Mouse (Mus musculus) MEL (cell line): ENCODE results near the gene Cd24a. TPM values are rescaled to one million over a fixed set of nuclear protein-coding genes. Genes with fewer than 3 reads are reported as not detected.

Source experiments
- DNase-seq: peaks from one replicate; pipeline ENCODE4 v3.0.0; 2011; ENCODE audit warnings: low read depth, low spot score
- H3K27ac ChIP-seq: 2 replicates; pipeline ENCODE4 v1.5.1; 2012; ENCODE audit warnings: low read depth, mild to moderate bottlenecking, control low read depth, low read length, moderate library complexity; ENCODE audit not compliant: control insufficient read depth
- H3K27me3 ChIP-seq, 2 experiments: fragments of 150-350 bp in 1 of 2; sonication (generic) in 1 of 2; 2 replicates each; pipeline ENCODE4 v1.6.1; 2012; ENCODE audit warnings: low read length in 2 of 2, mild to moderate bottlenecking in 2 of 2, improper control_type of control experiment in 1 of 2, moderate library complexity in 1 of 2; ENCODE audit not compliant: insufficient read depth in 2 of 2, control insufficient read depth in 1 of 2
- H3K36me3 ChIP-seq, 2 experiments: 2 replicates each; pipeline ENCODE4 v1.6.1; 2012 to 2014; ENCODE audit warnings: low read length in 2 of 2, improper control_type of control experiment in 1 of 2, inconsistent platforms in 1 of 2, mild to moderate bottlenecking in 1 of 2; ENCODE audit not compliant: insufficient read depth in 2 of 2, control insufficient read depth in 1 of 2
- H3K4me1 ChIP-seq, 2 experiments: fragments of 150-350 bp in 1 of 2; sonication (generic) in 1 of 2; 2 replicates each; pipeline ENCODE4 v1.6.1; 2012; ENCODE audit warnings: low read length in 2 of 2, improper control_type of control experiment in 1 of 2, mild to moderate bottlenecking in 1 of 2; ENCODE audit not compliant: insufficient read depth in 2 of 2, control insufficient read depth in 1 of 2
- H3K4me3 ChIP-seq, 2 experiments: fragments of 150-350 bp in 1 of 2; sonication (generic) in 1 of 2; 2 replicates each; pipeline ENCODE4 v1.5.1; 2012; ENCODE audit warnings: low read depth in 2 of 2, low read length in 2 of 2, mild to moderate bottlenecking in 2 of 2, moderate library complexity in 2 of 2, control low read depth in 1 of 2, improper control_type of control experiment in 1 of 2; ENCODE audit not compliant: control insufficient read depth in 1 of 2, insufficient read depth in 1 of 2
- H3K79me2 ChIP-seq: 2 replicates; pipeline ENCODE4 v1.6.1; 2012; ENCODE audit warnings: mild to moderate bottlenecking, low read length, moderate library complexity; ENCODE audit not compliant: control insufficient read depth, poor library complexity, insufficient read depth
- H3K9ac ChIP-seq: 2 replicates; pipeline ENCODE4 v1.6.1; 2012; ENCODE audit warnings: low read depth, mild to moderate bottlenecking, control low read depth, low read length, moderate library complexity; ENCODE audit not compliant: control insufficient read depth, poor library complexity, severe bottlenecking
- H3K9me3 ChIP-seq: fragments of 150-350 bp; sonication (generic); replicated peaks from 2 replicates; pipeline ENCODE4 v1.6.1; 2012; ENCODE audit warnings: mild to moderate bottlenecking, low read length, improper control_type of control experiment, moderate library complexity; ENCODE audit not compliant: insufficient read depth
- BHLHE40 ChIP-seq: IDR thresholded peaks from 2 replicates; pipeline ENCODE4 v1.6.1; 2012; ENCODE audit warnings: low read depth, mild to moderate bottlenecking, inconsistent platforms, low read length, improper control_type of control experiment, borderline replicate concordance
- CHD1 ChIP-seq: IDR thresholded peaks from 2 replicates; pipeline ENCODE4 v1.6.1; 2012; ENCODE audit warnings: low read depth, mild to moderate bottlenecking, inconsistent platforms, low read length, improper control_type of control experiment
- ELF1 ChIP-seq: IDR thresholded peaks from 2 replicates; pipeline ENCODE4 v1.6.1; 2014; ENCODE audit warnings: low read depth, mild to moderate bottlenecking, inconsistent platforms, low read length, improper control_type of control experiment, moderate library complexity
- EP300 ChIP-seq, 2 experiments: IDR thresholded peaks; 2 replicates each; pipeline ENCODE4 v1.6.1; 2011; ENCODE audit warnings: improper control_type of control experiment in 2 of 2, low read length in 2 of 2, low read depth in 1 of 2, mild to moderate bottlenecking in 1 of 2
- JUND ChIP-seq: IDR thresholded peaks from 2 replicates; pipeline ENCODE4 v1.6.1; 2011; ENCODE audit warnings: low read depth, mild to moderate bottlenecking, improper control_type of control experiment, low read length
- KAT2A ChIP-seq: conservative IDR thresholded peaks from 2 replicates; pipeline ENCODE4 v1.6.1; 2012; ENCODE audit warnings: low read depth, low read length, improper control_type of control experiment, inconsistent platforms
- MAFK ChIP-seq: IDR thresholded peaks from 2 replicates; pipeline ENCODE4 v1.6.1; 2011; ENCODE audit warnings: low read depth, mild to moderate bottlenecking, low read length, improper control_type of control experiment, borderline replicate concordance
- MAX ChIP-seq: IDR thresholded peaks from 2 replicates; pipeline ENCODE4 v1.6.1; 2011; ENCODE audit warnings: low read length, improper control_type of control experiment
- MAZ ChIP-seq: IDR thresholded peaks from 2 replicates; pipeline ENCODE4 v1.6.1; 2012; ENCODE audit warnings: low read depth, mild to moderate bottlenecking, inconsistent platforms, low read length, improper control_type of control experiment
- MXI1 ChIP-seq: IDR thresholded peaks from 2 replicates; pipeline ENCODE4 v1.6.1; 2011; ENCODE audit warnings: mild to moderate bottlenecking, low read depth, low read length, improper control_type of control experiment
- MYB ChIP-seq: IDR thresholded peaks from 2 replicates; pipeline ENCODE4 v1.6.1; 2011; ENCODE audit warnings: mild to moderate bottlenecking, low read depth, low read length, improper control_type of control experiment
- NELFE ChIP-seq: IDR thresholded peaks from 2 replicates; pipeline ENCODE4 v1.6.1; 2011; ENCODE audit warnings: low read depth, low read length, improper control_type of control experiment
- NRF1 ChIP-seq: IDR thresholded peaks from 2 replicates; pipeline ENCODE4 v1.6.1; 2014; ENCODE audit warnings: low read depth, mild to moderate bottlenecking, inconsistent platforms, low read length, improper control_type of control experiment, moderate library complexity; ENCODE audit not compliant: poor library complexity, insufficient read depth, severe bottlenecking
- POLR2A ChIP-seq, 2 experiments: IDR thresholded peaks; 2 replicates each; pipeline ENCODE4 v1.6.1; 2011 to 2012; ENCODE audit warnings: low read length in 2 of 2, mild to moderate bottlenecking in 2 of 2, control low read depth in 1 of 2, improper control_type of control experiment in 1 of 2, low read depth in 1 of 2, moderate library complexity in 1 of 2; ENCODE audit not compliant: control insufficient read depth in 1 of 2, insufficient read depth in 1 of 2, poor library complexity in 1 of 2
- POLR2AphosphoS5 ChIP-seq: IDR thresholded peaks from 2 replicates; pipeline ENCODE4 v1.6.1; 2012; ENCODE audit warnings: low read depth, borderline replicate concordance, mild to moderate bottlenecking, inconsistent platforms, low read length, moderate library complexity, mixed read lengths
- RAD21 ChIP-seq: IDR thresholded peaks from 2 replicates; pipeline ENCODE4 v1.6.1; 2011; ENCODE audit warnings: mild to moderate bottlenecking, low read depth, low read length, improper control_type of control experiment
- RCOR1 ChIP-seq: IDR thresholded peaks from 2 replicates; pipeline ENCODE4 v1.6.1; 2012; ENCODE audit warnings: low read depth, mild to moderate bottlenecking, inconsistent platforms, low read length, improper control_type of control experiment
- TAL1 ChIP-seq: IDR thresholded peaks from 2 replicates; pipeline ENCODE4 v1.6.1; 2012; ENCODE audit warnings: mild to moderate bottlenecking, inconsistent platforms, low read length, moderate library complexity, mixed read lengths
- TCF12 ChIP-seq: IDR thresholded peaks from 2 replicates; pipeline ENCODE4 v1.6.1; 2014; ENCODE audit warnings: low read depth, mild to moderate bottlenecking, inconsistent platforms, low read length, improper control_type of control experiment, moderate library complexity
- UBTF ChIP-seq: IDR thresholded peaks from 2 replicates; pipeline ENCODE4 v1.6.1; 2012; ENCODE audit warnings: low read depth, mild to moderate bottlenecking, inconsistent platforms, low read length, improper control_type of control experiment, moderate library complexity, borderline replicate concordance; ENCODE audit not compliant: insufficient read depth
- USF1 ChIP-seq: IDR thresholded peaks from 2 replicates; pipeline ENCODE4 v1.6.1; 2014; ENCODE audit warnings: low read depth, mild to moderate bottlenecking, inconsistent platforms, low read length, improper control_type of control experiment, moderate library complexity
- ZC3H11A ChIP-seq: IDR thresholded peaks from 2 replicates; pipeline ENCODE4 v1.6.1; 2012; ENCODE audit warnings: low read depth, mild to moderate bottlenecking, inconsistent platforms, low read length, improper control_type of control experiment
- ZMIZ1 ChIP-seq: IDR thresholded peaks from 2 replicates; pipeline ENCODE4 v1.6.1; 2012; ENCODE audit warnings: low read depth, mild to moderate bottlenecking, inconsistent platforms, low read length, improper control_type of control experiment, moderate library complexity
- ZNF384 ChIP-seq: IDR thresholded peaks from 2 replicates; pipeline ENCODE4 v1.6.1; 2012; ENCODE audit warnings: low read depth, mild to moderate bottlenecking, inconsistent platforms, low read length, improper control_type of control experiment
- polyA plus RNA-seq, 2 experiments: library from polyadenylated mRNA; stranded (reverse) in 1 of 2; unstranded in 1 of 2; fragments of >175 nt in 1 of 2; fragments of >200 nt in 1 of 2; gene quantifications; 2 replicates each; pipeline versions ENCODE4 v1.2.1 to v1.2.4; 2012; ENCODE audit warnings: low replicate concordance in 2 of 2, low read depth in 1 of 2; ENCODE audit not compliant: insufficient read length in 2 of 2, insufficient read depth in 1 of 2, missing spikeins in 1 of 2
- total RNA-seq: library from RNA; depleted of rRNA; stranded (reverse); fragments of 300-350 nt; gene quantifications from 2 replicates; pipeline ENCODE4 v1.2.3, GENCODE M21; 2012

Gene Cd24a
- total and polyA plus RNA-seq, 3 experiments: 96.6 to 181 TPM; not detected in 1

DNA sequence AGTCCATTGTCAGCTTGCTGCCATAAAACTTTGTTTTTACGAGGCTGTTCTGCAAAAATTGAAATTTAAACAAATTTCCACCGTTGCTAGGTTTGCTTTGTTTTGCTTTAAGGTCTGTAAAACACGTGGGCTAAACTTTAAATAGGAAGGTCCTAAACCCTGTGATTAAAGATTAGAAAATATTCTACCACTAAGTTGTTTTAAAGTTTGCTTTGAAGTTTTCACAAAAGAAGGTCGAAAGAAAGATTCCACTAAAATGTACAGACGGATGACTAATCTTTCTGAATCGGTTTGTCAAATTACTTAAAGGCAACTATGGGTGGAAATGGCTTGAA, at the start of gene Cd24a (continued):
- 0 out of 2 replicates have a peak, but pooled peaks have one; percentile 63 for TF ChIP-seq UBTF

DNA sequence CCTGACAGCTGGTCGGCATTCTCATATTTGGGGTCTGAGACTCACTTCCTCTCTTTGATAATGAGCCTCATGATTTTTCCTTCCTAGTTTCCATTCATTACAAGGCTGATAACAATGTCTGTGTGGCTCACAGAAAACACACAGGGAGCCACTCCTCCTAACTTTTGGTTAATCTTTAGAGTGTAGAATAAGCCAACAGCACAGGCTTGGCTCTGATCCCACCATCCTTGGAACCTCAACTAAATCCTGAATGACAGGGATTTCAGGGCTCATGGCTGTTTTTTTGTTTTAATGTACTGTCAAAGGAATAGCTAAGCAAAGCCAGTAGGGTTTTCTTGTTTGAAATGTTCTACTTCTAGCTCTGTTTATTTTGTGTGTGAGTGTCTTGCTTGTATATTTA, 43.7 kb upstream of the Cd24a start:
- Histone ChIP-seq H3K9ac (no peak overlapping the region), H3K27me3 (no peaks in the 10 kb centered on the region), H3K9me3 (no peaks in the 10 kb centered on the region), H3K36me3 (peaks cover 2 to 8% of the 10 kb centered on the region in 2 experiments; a peak in 3 of 4 replicates)
- DNase-seq: peak; percentile 46
- TF ChIP-seq EP300 (IDR thresholded peaks at IDR 0.05; ENCODE audit: low read depth in 1 of 2, low read length in 2 of 2) (0 out of 4 replicates have a peak, but pooled peaks of 1 of the 2 experiments have one; percentile 30), ELF1 (no peak)
- TF ChIP-seq, all 39 proteins: peak for 1
- H3K4me1 ChIP-seq: peaks cover 6 to 12% of the 10 kb centered on the region in 2 experiments
- H3K79me2 ChIP-seq: peaks cover 4% of the 10 kb centered on the region
- H3K4me3 ChIP-seq: no peak overlapping the region
- no peak overlapping the region for H3K27ac ChIP-seq

DNA sequence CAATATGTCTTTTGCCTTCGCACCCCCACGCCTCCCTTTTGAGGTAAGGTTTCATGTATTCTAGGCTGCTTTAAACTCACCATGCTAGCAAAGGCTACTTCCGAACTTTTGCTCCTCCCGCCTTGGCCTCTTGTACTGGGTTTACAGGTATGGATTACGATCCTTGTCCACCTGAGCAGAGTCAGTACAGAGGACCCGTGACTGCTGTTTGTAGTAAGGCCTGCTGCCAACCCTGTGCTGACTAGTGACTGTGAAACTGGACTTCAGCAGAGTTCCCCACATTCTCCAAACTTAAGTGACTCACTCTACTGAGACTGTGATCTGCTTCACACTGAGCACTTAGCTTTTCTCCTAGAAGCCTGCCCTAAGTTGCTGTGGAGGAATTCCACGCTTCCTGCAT, 40.4 kb upstream of the Cd24a start:
- TF ChIP-seq RAD21: no peak
- no peak for TF ChIP-seq USF1
- TF ChIP-seq MAX: no peak
- no peak for TF ChIP-seq TAL1
- TF ChIP-seq ELF1: no peak
- TF ChIP-seq NRF1: no peak
- TF ChIP-seq MAFK: no peak
- no peak for TF ChIP-seq EP300 (IDR thresholded peaks at IDR 0.05; ENCODE audit: low read depth in 1 of 2, low read length in 2 of 2)
- no peak for TF ChIP-seq RCOR1
- TF ChIP-seq, all 39 proteins: peak for 0
- H3K4me3 ChIP-seq: no peak overlapping the region
- peaks cover 9 to 21% of the 10 kb centered on the region in 2 experiments for H3K4me1 ChIP-seq

DNA sequence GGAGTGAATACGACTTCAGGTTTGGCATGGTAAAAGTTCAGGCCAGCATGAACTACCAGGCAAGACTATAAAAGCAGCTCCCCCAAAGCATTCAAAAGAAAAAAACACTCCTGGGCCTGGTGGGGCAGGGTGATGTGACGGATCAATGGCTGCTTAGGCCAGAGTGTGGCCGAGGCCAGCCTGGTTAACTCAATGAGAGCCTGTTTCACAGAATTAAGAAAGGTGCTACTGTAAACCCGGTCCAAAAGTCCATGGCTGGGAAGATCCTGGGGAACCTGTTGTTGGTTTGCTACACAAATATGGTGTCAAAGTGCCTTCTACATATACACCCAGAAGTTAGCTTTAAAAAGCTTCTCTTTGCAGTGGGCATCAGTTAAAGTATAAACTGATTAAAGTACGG, 39.3 kb upstream of the Cd24a start:
- H3K27ac ChIP-seq: no peak overlapping the region
- peaks cover 18% of the 10 kb centered on the region for H3K79me2 ChIP-seq
- H3K9ac ChIP-seq: no peak overlapping the region
- no peaks in the 10 kb centered on the region for H3K9me3 ChIP-seq
- peaks cover 0 to 16% of the 10 kb centered on the region in 2 experiments; a peak in 2 of 4 replicates for H3K36me3 ChIP-seq
- no peak overlapping the region for H3K4me3 ChIP-seq
- no peak for DNase-seq
- H3K4me1 ChIP-seq: peaks cover 9 to 21% of the 10 kb centered on the region in 2 experiments
- H3K27me3 ChIP-seq: no peaks in the 10 kb centered on the region
- no peak for TF ChIP-seq MAX
- TF ChIP-seq BHLHE40: no peak
- no peak for TF ChIP-seq ZC3H11A
- TF ChIP-seq CHD1: no peak
- TF ChIP-seq MYB: no peak
- TF ChIP-seq MAFK: no peak
- TF ChIP-seq POLR2AphosphoS5: no peak
- no peak for TF ChIP-seq NELFE
- TF ChIP-seq TCF12: no peak
- no peak for TF ChIP-seq MAZ
- TF ChIP-seq POLR2A (IDR thresholded peaks at IDR 0.05; ENCODE audit: control insufficient read depth in 1 of 2, insufficient read depth in 1 of 2, low read depth in 1 of 2, low read length in 2 of 2, poor library complexity in 1 of 2): no peak
- no peak for TF ChIP-seq ELF1
- TF ChIP-seq ZNF384: no peak
- no peak for TF ChIP-seq KAT2A
- no peak for TF ChIP-seq MXI1
- TF ChIP-seq JUND: no peak
- TF ChIP-seq ZMIZ1: no peak

More for the DNA sequence above, 40.4 kb upstream of the Cd24a start:
- Histone ChIP-seq H3K36me3 (peaks cover 0 to 16% of the 10 kb centered on the region in 2 experiments; a peak in 2 of 4 replicates), H3K27me3 (no peaks in the 10 kb centered on the region), H3K27ac (no peak overlapping the region), H3K9ac (no peak overlapping the region), H3K9me3 (no peaks in the 10 kb centered on the region), H3K79me2 (peaks cover 18% of the 10 kb centered on the region)
- DNase-seq: no peak
